Mouse (Mus musculus) intestine, embryonic 15.5 days (tissue): ENCODE data around the gene Il17rc. TPM values are rescaled to one million over a fixed set of nuclear protein-coding genes. Genes with fewer than 3 reads are reported as not detected.

Source experiments
- ATAC-seq: fragments of 200-750 bp; cut with Nextera tagmentation; 2 replicates; pipeline ENCODE4 v1.8.0; 2017; ENCODE audit warnings: moderate TSS enrichment, moderate library complexity
- H3K27ac ChIP-seq: fragments of 300-500 bp; sonication (generic); 2 replicates; pipeline ENCODE4 v1.5.1; 2015; ENCODE audit warnings: mild to moderate bottlenecking, inconsistent platforms
- H3K27me3 ChIP-seq: fragments of 300-500 bp; sonication (generic); replicated peaks from 2 replicates; pipeline ENCODE4 v1.6.1; 2015; ENCODE audit warnings: inconsistent platforms
- H3K36me3 ChIP-seq: fragments of 300-500 bp; sonication (generic); 2 replicates; pipeline ENCODE4 v1.6.1; 2015; ENCODE audit warnings: inconsistent platforms
- H3K4me1 ChIP-seq: fragments of 300-500 bp; sonication (generic); replicated peaks from 2 replicates; pipeline ENCODE4 v1.6.1; 2015; ENCODE audit warnings: inconsistent platforms
- H3K4me2 ChIP-seq: fragments of 300-500 bp; sonication (generic); replicated peaks from 2 replicates; pipeline ENCODE4 v1.6.1; 2015; ENCODE audit warnings: mild to moderate bottlenecking, inconsistent platforms
- H3K4me3 ChIP-seq: fragments of 300-500 bp; sonication (generic); replicated peaks from 2 replicates; pipeline ENCODE4 v1.5.1; 2015; ENCODE audit warnings: inconsistent platforms
- H3K9ac ChIP-seq: fragments of 300-500 bp; sonication (generic); 2 replicates; pipeline ENCODE4 v1.6.1; 2015; ENCODE audit warnings: inconsistent platforms
- H3K9me3 ChIP-seq: fragments of 300-500 bp; sonication (generic); 2 replicates; pipeline ENCODE4 v1.6.1; 2016; ENCODE audit warnings: inconsistent platforms
- WGBS: fragments of 180-500 bp; shearing (Covaris S2); methylation state at CpG from one replicate; pipeline ENCODE4 v1.1.7; 2015; 5-methylcytosine and 5-hydroxymethylcytosine counted together
- polyA plus RNA-seq: library from polyadenylated mRNA; unstranded; fragments of >200 nt; fragmentation: Nextera tagmentation; extraction: Ambion mirVana; gene quantifications from 2 replicates; pipeline ENCODE4 v1.2.1, GENCODE M21; 2015

Gene Il17rc
- polyA plus RNA-seq, 1 experiment from 2014 or later, result 27.2 TPM

DNA sequence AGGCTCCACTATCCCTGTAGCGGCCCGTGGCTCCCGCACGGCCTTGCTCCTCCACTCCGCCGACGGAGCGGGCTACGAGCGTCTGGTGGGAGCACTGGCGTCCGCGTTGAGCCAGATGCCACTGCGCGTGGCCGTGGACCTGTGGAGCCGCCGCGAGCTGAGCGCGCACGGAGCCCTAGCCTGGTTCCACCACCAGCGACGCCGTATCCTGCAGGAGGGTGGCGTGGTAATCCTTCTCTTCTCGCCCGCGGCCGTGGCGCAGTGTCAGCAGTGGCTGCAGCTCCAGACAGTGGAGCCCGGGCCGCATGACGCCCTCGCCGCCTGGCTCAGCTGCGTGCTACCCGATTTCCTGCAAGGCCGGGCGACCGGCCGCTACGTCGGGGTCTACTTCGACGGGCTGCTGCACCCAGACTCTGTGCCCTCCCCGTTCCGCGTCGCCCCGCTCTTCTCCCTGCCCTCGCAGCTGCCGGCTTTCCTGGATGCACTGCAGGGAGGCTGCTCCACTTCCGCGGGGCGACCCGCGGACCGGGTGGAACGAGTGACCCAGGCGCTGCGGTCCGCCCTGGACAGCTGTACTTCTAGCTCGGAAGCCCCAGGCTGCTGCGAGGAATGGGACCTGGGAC is 11.4 kb downstream of the Il17rc start:
- Histone ChIP-seq H3K27me3 (peaks cover 24% of the 10 kb centered on the region), H3K4me1 (peaks cover 18% of the 10 kb centered on the region), H3K4me3 (peak overlapping the region; percentile 58), H3K4me2 (peak overlapping the region; percentile 87), H3K27ac (peak overlapping the region; percentile 90), H3K9me3 (no peaks in the 10 kb centered on the region), H3K9ac (peak overlapping the region; percentile 62), H3K36me3 (no peaks in the 10 kb centered on the region)
- peak; percentile 61 for ATAC-seq
- 2% methylated on average over 65 of the region's 65 CpGs for WGBS

DNA sequence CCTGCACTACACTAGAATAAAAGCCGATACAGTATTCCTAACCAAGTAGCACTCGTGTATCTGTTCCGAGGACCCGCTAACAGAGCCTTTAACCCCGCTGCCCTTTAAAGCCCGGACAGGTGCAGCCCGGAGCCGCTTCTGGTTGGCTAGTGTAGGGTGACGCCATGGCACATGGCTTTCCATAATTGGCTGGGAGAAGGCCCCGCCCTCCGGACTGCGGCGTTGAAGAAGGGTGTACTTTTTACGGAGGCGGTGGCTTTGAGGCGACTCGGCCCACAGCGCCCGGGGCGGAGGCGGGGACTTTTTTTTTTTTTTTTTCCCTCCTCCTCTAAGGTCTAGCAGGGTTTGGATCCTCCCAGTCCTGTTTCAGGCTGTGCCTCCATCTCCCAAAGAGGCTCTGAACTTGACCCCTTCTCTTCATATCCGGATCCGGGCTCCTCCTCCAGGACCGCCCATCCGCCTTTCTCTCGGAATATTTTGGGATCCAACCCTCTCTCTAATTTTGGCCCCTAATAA is 11.9 kb downstream of the Il17rc start, which contains the start of gene Creld1:
Gene Creld1 (plus strand): TSS at position 198 of the 516 bp plus-strand sequence.
- ATAC-seq, result peak; percentile 97
- peak within 1 kb of the TSS; percentile 87 for H3K4me2 ChIP-seq
- H3K27me3 ChIP-seq, result peaks cover 24% of the 10 kb centered on the region
- H3K27ac ChIP-seq, result peak within 1 kb of the TSS; percentile 90
- no peaks in the 10 kb centered on the region for H3K9me3 ChIP-seq
- WGBS, result under 1% methylated on average over 26 of the region's 26 CpGs
- peak within 1 kb of the TSS; percentile 58 for H3K4me3 ChIP-seq
- H3K36me3 ChIP-seq, result no peaks in the 10 kb centered on the region
- peak within 1 kb of the TSS; percentile 62 for H3K9ac ChIP-seq
- H3K4me1 ChIP-seq, result peaks cover 23% of the 10 kb centered on the region

DNA sequence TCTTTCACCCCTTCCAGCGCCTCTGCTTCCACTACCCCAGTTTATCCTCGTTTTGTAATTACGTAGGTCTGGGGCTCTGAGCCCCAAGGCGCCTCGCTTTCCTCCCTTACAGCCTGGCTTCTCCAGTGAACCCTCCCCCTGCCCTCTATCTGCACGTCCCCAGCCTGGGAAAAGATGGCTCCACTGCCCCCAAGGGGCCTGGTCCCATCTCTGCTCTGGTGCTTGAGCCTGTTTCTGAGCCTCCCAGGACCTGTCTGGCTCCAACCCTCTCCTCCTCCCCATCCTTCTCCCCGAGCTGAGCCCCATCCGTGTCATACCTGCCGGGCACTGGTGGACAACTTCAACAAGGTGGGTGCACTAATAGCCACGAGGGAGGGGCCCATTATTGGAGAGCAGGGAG is 12.5 kb downstream of the Il17rc start:
- no peaks in the 10 kb centered on the region for H3K36me3 ChIP-seq
- WGBS, result 7% methylated on average over 10 of the region's 10 CpGs
- peak overlapping the region; percentile 87 for H3K4me2 ChIP-seq
- no peaks in the 10 kb centered on the region for H3K9me3 ChIP-seq
- H3K9ac ChIP-seq, result peak overlapping the region; percentile 55
- peak; percentile 24 for ATAC-seq
- H3K4me1 ChIP-seq, result peaks cover 23% of the 10 kb centered on the region
- peak overlapping the region; percentile 52 for H3K27ac ChIP-seq
- H3K27me3 ChIP-seq, result peaks cover 24% of the 10 kb centered on the region
- peak overlapping the region; percentile 58 for H3K4me3 ChIP-seq

DNA sequence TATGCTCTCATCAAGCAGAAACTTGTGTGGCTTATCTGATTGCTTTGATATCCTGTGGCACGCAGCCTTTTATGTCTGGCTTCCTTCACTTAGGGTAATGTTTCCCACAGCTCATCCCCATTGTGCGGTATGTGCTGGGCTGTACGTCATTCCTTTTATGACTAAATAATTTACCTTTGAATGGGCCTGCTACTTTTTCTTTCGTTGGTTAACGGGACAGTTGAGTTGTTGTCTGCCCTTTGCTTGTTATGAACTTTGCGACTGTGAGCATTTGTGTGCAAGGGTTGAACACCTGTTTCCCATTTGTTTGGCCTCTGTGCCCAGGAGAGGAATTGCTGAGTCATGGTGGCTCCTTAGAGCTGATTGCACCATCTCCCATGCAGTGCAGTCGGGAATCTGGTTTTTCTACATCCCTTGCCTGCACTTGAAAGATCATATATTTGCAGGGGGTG is 15.9 kb downstream of the Il17rc start:
- no peak overlapping the region for H3K9ac ChIP-seq
- H3K4me3 ChIP-seq, result no peak overlapping the region
- 0 out of 2 replicates have a peak, but pooled peaks have one; percentile 15 for ATAC-seq
- 46% methylated on average over 7 of the region's 7 CpGs for WGBS
- H3K27ac ChIP-seq, result no peak overlapping the region
- peaks cover 10% of the 10 kb centered on the region; the same call in 1 of the 2 replicates for H3K36me3 ChIP-seq
- no peaks in the 10 kb centered on the region for H3K9me3 ChIP-seq
- no peak overlapping the region for H3K4me2 ChIP-seq
- peaks cover 22% of the 10 kb centered on the region for H3K4me1 ChIP-seq
- peaks cover 6% of the 10 kb centered on the region; the same call in 1 of the 2 replicates for H3K27me3 ChIP-seq

DNA sequence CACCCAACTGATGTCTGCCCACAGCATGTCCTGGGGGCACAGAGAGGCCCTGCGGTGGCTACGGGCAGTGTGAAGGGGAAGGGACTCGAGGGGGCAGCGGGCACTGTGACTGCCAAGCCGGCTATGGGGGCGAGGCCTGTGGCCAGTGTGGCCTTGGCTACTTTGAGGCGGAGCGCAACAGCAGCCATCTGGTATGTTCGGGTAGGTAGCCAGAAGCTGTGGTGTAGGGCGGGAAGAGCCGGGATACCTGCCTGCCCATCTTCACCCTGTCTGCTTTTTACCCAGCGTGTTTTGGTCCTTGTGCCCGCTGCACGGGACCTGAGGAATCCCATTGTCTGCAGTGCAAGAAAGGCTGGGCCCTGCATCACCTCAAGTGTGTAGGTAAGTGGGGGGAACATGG is 18.2 kb downstream of the Il17rc start:
- no peak overlapping the region for H3K9ac ChIP-seq
- WGBS, result 95% methylated on average over 14 of the region's 14 CpGs
- H3K27me3 ChIP-seq, result no peaks in the 10 kb centered on the region
- no peak overlapping the region for H3K4me2 ChIP-seq
- H3K4me3 ChIP-seq, result no peak overlapping the region
- peaks cover 7% of the 10 kb centered on the region; the same call in 1 of the 2 replicates for H3K4me1 ChIP-seq
- no peak overlapping the region for H3K27ac ChIP-seq
- ATAC-seq, result no peak
- H3K9me3 ChIP-seq, result no peaks in the 10 kb centered on the region
- peaks cover 10% of the 10 kb centered on the region; the same call in 1 of the 2 replicates for H3K36me3 ChIP-seq

DNA sequence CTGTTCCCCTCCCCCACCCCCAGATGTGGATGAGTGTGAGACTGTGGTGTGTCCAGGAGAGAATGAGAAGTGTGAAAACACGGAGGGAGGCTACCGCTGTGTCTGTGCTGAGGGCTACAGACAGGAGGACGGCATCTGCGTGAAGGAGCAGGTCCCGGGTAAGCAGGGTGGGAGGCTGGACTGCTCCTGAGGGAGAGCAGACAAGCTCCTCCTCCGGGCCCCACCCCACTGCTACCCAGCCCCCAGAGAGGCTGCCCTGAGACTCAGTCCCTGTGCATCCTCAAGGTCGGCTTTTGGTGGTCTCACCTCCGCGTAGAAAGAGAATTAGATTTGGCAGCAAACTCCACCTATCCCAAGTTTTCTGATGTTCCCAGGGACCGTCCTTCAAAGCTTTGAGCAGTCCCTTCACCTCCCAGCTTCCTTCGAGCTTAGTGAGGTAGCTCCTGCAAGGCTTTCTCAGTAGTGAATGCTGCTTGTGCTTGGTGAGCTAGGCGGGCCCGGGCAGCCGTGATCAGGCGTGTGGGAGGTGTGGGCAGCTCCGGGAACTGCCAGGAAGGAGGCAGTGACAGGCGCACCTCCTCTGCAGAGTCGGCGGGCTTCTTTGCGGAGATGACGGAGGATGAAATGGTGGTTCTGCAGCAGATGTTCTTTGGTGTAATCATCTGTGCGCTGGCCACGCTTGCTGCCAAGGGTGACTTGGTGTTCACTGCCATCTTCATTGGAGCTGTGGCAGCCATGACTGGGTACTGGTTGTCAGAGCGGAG is 21.1 kb downstream of the Il17rc start:
- no peak overlapping the region for H3K9ac ChIP-seq
- H3K27me3 ChIP-seq, result peaks cover 22% of the 10 kb centered on the region
- no peak for ATAC-seq
- no peak overlapping the region for H3K4me3 ChIP-seq
- WGBS, result 76% methylated on average over 24 of the region's 24 CpGs
- H3K27ac ChIP-seq, result no peak overlapping the region
- peaks cover 13% of the 10 kb centered on the region for H3K4me1 ChIP-seq
- peaks cover 10% of the 10 kb centered on the region; the same call in 1 of the 2 replicates for H3K36me3 ChIP-seq
- H3K4me2 ChIP-seq, result no peak overlapping the region
- no peaks in the 10 kb centered on the region for H3K9me3 ChIP-seq

DNA sequence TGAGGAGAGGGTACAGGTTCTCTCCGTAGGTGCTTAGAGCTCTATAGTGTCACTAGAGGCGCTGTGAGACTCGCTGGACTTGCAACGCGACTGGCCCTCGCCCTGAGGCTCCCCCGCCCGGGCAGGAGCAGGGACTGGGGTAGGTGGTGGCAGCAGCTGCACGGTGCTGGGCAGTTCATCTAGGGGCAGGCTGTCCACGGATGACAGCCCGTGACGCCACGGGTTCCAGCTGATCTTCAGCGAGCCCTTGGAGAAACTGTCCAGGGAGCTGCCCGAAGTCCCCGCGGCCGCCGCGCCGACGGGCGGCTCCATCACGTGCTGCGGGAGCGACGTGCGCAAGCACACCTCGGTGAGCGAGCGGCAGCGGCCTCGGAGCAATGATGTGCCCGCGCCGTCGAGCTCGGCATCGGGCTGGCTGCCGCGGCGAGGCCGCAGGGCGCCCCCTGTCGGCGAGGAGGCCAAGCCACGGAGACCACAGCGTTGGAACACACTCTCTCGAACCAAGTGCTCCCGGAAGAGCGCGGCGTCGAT is 23.1 kb downstream of the Il17rc start:
- H3K27me3 ChIP-seq, result peaks cover 22% of the 10 kb centered on the region
- no peak overlapping the region for H3K27ac ChIP-seq
- 1% methylated on average over 54 of the region's 54 CpGs for WGBS
- peak overlapping the region; percentile 86 for H3K4me2 ChIP-seq
- peaks cover 9% of the 10 kb centered on the region; the same call in 1 of the 2 replicates for H3K36me3 ChIP-seq
- H3K4me1 ChIP-seq, result peaks cover 6% of the 10 kb centered on the region
- no peaks in the 10 kb centered on the region for H3K9me3 ChIP-seq
- H3K9ac ChIP-seq, result peak overlapping the region; percentile 47
- peak; percentile 90 for ATAC-seq
- peak overlapping the region; percentile 44 for H3K4me3 ChIP-seq

DNA sequence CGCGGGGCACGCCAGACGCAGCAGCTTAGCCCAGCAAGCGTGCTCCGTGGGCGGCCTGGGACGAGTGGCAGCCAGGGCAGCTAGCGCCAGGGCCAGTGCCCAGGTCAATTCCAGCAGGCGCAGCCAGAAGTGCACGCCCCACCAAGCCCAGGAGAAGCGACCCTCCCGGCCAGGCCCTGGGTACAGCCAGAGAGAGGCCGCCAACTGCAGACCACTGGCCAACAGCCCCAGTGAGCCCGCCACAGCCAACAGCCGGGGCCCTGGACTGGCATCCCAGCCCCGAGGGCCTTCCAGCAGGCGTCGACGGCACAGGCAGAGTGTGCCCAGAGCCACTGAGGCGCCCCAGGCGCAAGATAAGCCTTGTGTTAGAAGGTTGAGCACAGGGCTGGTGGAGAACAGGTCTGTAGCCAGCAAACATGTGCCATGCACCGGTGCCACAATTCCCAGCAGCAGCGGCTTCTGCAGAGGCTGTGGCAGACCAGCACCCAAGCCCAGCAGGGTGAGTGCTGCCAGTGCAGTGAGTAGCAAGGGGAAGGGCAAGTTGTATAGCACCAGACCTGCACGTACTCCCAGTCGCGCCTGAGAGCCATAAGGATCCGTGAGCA is 23.9 kb downstream of the Il17rc start:
- Histone ChIP-seq H3K27ac (no peak overlapping the region), H3K9ac (peak overlapping the region; percentile 47; the same call in 1 of the 2 replicates)
- peak; percentile 18 for ATAC-seq

DNA sequence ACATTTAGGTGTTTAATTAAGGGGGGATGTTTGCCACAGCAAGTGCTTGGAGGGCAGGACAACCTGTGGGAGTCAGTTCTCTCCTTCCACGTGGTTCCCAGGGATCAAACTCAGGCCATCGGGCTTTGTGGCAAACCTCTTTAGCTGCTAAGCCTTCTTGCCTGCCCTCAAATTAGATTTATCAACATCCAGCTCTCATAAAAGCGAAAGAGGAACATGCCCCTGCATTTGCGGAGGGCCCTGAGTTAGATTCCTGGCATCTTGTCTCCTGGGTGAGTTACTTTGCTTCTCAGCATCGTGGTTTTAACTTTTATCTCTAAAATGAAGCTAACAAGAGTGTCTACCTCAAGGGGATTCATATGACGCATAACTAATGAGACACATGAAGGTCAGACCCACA is 28.1 kb downstream of the Il17rc start:
- Histone ChIP-seq H3K4me2 (no peak overlapping the region), H3K36me3 (no peaks in the 10 kb centered on the region), H3K9ac (no peak overlapping the region), H3K27ac (no peak overlapping the region), H3K9me3 (no peaks in the 10 kb centered on the region), H3K27me3 (peaks cover 42% of the 10 kb centered on the region), H3K4me1 (peaks cover 12% of the 10 kb centered on the region), H3K4me3 (no peak overlapping the region)
- no peak for ATAC-seq
- 77% methylated on average over 6 of the region's 6 CpGs for WGBS

More for the DNA sequence above, 23.9 kb downstream of the Il17rc start:
- Histone ChIP-seq H3K9me3 (no peaks in the 10 kb centered on the region), H3K36me3 (peaks cover 3% of the 10 kb centered on the region; the same call in 1 of the 2 replicates), H3K4me2 (peak overlapping the region; percentile 86), H3K27me3 (peaks cover 23% of the 10 kb centered on the region), H3K4me1 (peaks cover 6% of the 10 kb centered on the region), H3K4me3 (peak overlapping the region; percentile 44)
- WGBS, result 35% methylated on average over 28 of the region's 28 CpGs

DNA sequence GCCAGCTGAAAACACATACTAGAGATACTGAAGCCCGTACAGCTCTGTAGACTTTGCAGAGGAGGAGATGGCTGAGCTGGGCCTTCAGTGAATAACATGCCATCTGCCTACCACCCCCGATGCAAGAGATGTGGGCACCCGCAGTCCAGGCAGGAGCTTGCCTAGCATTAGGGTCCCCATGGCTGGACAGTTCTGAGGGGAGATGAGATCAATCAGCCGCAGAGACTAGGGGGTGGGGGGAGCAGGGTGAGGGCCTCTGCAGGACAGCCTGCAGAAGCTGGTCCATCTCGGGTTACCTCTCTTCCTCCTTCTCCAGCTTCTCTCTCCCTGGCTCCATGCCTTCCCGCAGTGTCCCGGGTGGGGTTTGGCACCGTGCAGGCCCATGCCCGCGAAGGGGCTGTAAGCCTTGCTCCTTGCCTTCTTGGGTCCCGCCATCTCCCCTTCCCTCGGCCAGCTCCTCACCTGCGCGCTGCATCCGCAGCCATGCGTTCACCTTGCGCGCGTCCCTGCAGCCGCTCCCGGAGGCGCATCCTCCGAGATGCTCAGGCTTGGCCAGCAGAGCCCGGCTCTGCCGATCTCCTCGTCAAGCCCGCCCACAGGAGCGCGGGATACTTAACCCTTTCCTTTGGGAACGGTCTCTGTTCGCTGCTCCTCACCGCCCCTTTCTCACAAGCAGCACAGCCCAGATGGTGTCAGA is 30.3 kb downstream of the Il17rc start, which contains the start of gene Prrt3:
Gene Prrt3 (minus strand): TSS at position 544 of the 697 bp plus-strand sequence.
- WGBS, result 4% methylated on average over 32 of the region's 32 CpGs

DNA sequence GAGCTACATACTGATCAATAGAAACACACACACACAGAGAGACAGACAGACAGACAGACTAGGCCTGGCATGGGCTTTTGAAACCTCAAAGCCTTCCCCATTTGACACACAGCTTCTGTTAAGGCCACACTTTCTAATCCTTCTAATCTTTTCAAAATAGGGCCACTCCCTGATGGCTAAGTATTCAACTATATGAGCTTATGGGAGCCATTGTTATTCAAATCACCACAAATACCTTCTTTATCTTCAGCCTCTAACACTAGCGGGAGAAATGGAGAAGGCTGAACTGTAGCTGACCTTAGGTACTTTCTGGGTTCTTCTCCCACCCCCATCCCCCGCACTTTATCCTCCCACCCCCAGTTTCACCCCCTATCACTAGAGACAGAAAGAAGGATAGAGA is 31.6 kb downstream of the Il17rc start:
- Histone ChIP-seq H3K27me3 (peaks cover 19% of the 10 kb centered on the region), H3K9ac (no peak overlapping the region), H3K9me3 (no peaks in the 10 kb centered on the region), H3K4me2 (no peak overlapping the region), H3K4me1 (peaks cover 6% of the 10 kb centered on the region), H3K27ac (no peak overlapping the region), H3K4me3 (no peak overlapping the region), H3K36me3 (no peaks in the 10 kb centered on the region)
- no peak for ATAC-seq
- WGBS, result 87% methylated on average over 2 of the region's 2 CpGs

More for the DNA sequence above, 30.3 kb downstream of the Il17rc start, which contains the start of gene Prrt3:
- Histone ChIP-seq H3K4me1 (peaks cover 6% of the 10 kb centered on the region), H3K9me3 (no peaks in the 10 kb centered on the region), H3K9ac (peak within 1 kb of the TSS; percentile 32; the same call in 1 of the 2 replicates), H3K4me3 (peak within 1 kb of the TSS; percentile 37), H3K27ac (no peak within 1 kb of the TSS), H3K27me3 (peaks cover 27% of the 10 kb centered on the region), H3K4me2 (peak within 1 kb of the TSS; percentile 71), H3K36me3 (no peaks in the 10 kb centered on the region)
- 0 out of 2 replicates have a peak, but pooled peaks have one; percentile 39 for ATAC-seq
